Comparison of ENCODE assay signal across 12 mouse cellular contexts in genomic region chr19:61085217-61085616, GRCm38 (mm10).
"Had no signal": no experiment of that assay in that cellular context is flagged by ENCODE, and none has a peak within 500 bp of the region (broad histone marks: within the 10 kb centered on the region; RNA-seq: fewer than 3 reads in every experiment).

No protein-coding gene starts in this region.

- H3K27me3 ChIP-seq: heart, embryonic 15.5 days; hindbrain, embryonic 12.5 days; hindbrain, embryonic 13.5 days; hindbrain, embryonic 15.5 days; intestine, embryonic 15.5 days; kidney, embryonic 15.5 days had no signal

- H3K9me3 ChIP-seq: heart, embryonic 15.5 days; hindbrain, embryonic 10.5 days; hindbrain, embryonic 12.5 days; hindbrain, embryonic 13.5 days; hindbrain, embryonic 15.5 days; intestine, embryonic 15.5 days; kidney, embryonic 15.5 days had no signal

- H3K4me1 ChIP-seq: heart, embryonic 15.5 days; hindbrain, embryonic 10.5 days; hindbrain, embryonic 12.5 days; hindbrain, embryonic 13.5 days; hindbrain, embryonic 15.5 days; intestine, embryonic 15.5 days; kidney, embryonic 15.5 days had no signal

- H3K4me3 ChIP-seq: heart, embryonic 15.5 days; hindbrain, embryonic 10.5 days; hindbrain, embryonic 12.5 days; hindbrain, embryonic 13.5 days; hindbrain, embryonic 15.5 days; intestine, embryonic 15.5 days; kidney, embryonic 15.5 days; layer of hippocampus, adult 2 months; left cerebral cortex, adult 2 months had no signal

- H3K27ac ChIP-seq: heart, embryonic 15.5 days; hindbrain, embryonic 10.5 days; hindbrain, embryonic 12.5 days; hindbrain, embryonic 13.5 days; hindbrain, embryonic 14.5 days; hindbrain, embryonic 15.5 days; hindbrain, postnatal 0 days; intestine, embryonic 15.5 days; kidney, embryonic 15.5 days; kidney, postnatal 0 days; layer of hippocampus, adult 2 months; left cerebral cortex, adult 2 months had no signal

- H3K36me3 ChIP-seq: intestine, embryonic 15.5 days had no signal

- H3K9ac ChIP-seq: heart, embryonic 15.5 days; hindbrain, embryonic 12.5 days; hindbrain, embryonic 13.5 days; hindbrain, embryonic 14.5 days; hindbrain, embryonic 15.5 days; intestine, embryonic 15.5 days; kidney, embryonic 15.5 days had no signal
